Mouse (Mus musculus): ENCODE data around the gene Calr4.

The Calr4 gene

DNA sequence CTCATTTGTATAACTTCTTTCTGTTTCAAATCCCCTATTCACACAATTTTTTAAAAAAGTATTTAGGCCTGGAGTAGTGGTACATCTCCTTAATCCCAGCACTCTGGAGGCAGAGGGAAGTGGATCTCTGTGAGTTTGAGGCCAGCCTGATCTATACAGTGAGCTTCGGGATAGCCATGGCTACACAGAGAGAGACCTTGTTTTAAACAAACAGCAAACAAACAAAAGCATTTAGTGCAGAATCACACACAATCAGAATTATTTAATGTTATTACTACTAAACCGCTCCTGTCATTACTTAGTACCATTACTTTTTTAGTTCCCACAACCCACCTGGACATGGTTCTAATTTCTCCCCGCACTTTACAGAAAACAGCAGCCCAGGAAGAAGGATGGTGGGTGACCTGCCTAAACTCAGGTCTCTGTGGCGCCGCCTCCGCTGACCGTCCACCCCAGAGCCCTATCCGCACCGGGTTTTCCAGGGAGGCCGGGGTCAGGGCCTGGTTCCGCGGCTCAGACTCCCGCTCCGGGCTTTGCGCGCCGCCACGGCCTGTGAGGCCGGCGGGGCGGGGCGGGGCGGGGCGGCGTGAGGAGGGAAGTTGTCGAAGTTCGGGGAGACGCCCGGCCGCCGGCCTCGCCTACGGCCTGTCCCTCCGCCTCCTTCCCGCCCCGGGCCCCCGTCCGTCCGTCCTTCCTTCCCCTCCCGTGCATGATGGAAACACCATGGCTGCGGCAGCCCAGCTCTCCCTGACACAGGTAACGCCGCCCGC, 45.6 kb downstream of the Calr4 start, which contains the start of gene Eps15:
Gene Eps15, plus strand, starts transcription at position 580 of the 770 bp plus-strand sequence.
- peak; percentile 97 for DNase-seq

DNA sequence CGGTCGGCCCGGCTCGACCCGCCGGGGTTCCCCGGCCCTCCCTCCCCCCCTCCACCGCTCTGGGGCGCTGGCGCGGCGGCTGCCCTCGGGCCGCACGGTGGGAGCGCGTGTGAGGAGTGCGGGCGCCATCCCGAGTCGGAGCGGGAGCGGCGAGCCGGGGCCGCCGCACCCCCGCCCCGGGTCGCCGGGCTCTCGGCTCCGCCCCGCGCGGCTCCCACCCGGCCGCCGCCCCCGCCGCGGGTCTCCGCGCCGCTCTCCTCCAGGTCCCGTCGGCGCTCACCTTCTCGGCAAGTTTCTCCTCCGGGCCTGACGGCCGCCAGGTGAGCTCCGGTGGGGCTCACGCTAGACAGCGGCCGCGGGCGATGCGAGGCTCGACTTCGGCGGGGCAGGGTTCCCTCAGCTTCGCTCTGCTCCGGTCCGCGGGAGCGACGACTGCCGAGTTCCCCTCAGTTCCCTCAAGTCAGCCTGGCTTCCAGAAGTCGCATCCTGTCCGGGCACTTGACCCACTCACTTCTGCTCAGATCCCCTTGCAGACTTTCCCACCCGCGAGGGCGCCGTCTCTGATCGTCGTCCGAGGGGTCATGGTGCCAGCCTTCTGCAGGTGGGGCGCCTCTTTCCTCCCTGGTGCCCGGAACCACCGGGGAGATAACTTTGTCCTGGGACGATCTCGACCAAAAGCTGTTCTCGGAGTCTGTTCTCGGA, 46.3 kb downstream of the Calr4 start:
- peak; percentile 72 for DNase-seq

DNA sequence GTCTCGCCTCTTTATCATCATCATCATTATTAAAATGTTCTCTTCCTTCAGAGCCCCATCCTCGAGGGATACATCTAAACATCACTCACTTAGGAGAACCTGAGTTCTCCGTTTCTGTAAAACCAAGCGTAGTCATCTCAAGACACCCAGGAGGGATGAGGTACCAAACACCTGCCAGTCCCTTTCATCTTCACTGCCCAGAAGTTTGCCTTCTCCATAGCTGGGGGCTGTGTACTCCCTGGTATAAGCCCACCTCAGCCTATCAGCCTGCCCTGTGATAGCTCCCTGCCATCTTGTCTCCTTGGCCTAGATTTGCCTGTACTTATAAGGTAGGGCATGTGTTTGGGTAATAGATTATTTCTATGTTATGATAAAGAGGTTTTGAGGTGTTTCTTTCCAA, 46.9 kb downstream of the Calr4 start:
- DNase-seq = no peak

DNA sequence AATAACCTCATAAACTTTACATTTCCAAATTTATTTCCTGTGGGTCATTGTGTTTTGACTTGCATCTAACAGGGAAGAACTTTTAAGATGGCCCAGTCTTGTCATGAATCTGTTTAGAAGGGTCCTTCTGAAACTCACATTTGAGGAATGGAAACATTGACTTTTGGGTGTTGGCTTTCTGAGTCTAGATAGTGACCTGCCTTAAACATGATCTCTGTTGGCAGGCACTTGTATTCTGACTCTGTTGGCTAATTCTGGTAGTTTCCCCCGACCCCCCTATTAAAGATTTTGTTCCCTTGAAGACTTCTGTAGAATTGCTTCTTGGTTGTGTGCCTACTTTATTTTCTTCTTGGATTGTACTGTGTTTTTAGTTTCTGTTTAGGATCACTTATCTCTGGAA, 47.7 kb downstream of the Calr4 start:
- DNase-seq = no peak

DNA sequence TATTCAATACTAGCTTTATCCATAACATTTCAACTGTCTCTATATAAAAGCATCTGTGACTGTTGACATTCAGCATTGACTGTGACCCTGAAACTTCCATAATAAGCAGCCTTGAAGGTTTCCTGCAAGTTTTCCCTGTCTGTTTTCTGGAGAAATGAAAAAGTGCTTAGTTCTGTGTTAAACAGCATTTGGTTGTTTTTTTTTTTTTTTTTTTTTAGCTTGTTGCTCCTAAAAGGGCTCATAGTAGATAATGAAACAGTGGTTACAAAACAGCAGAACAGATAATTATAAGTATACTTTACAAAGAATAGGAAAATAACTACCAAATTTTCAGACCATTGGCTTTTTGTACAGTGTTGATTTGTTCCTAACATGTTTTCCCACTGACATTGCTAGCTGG, 60.3 kb downstream of the Calr4 start:
- DNase-seq = no peak

DNA sequence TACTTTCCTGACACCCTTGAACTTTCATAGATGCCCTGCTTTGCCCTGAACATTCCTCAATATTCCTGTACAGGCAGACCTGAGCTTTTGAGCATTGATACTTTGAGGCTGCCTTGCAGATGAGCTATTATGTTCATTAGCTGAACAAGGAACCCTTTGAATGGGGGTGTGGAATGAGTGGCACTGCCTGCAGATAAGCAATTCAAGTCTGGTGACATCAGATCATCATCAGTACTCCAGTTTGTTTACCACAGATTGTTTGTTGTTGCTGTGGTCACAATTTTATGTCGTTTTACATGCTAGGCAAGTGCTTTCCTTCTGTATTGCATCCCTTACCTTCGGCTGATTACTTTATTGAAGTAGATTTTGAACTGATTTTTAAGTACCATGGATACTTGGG, 62.2 kb downstream of the Calr4 start:
- DNase-seq = no peak

DNA sequence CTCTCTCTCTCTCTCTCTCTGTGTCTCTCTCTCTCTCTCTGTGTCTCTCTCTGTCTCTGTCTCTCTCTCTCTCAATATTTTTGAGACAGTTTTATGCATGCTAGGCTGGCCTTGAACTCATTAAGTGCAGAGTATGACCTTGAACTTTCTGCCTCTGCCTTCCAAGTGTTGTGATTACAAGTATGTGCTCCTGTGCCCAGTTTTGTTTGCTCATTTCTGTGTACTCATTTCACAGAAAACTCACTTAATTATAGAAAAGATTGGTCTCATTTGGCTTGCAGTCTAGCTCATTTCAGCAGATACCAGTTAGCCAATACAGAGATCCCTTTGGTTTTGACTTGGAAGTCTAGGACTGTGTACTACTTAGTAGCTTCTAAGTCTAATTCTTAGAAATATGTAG, 64.9 kb downstream of the Calr4 start:
- DNase-seq = no peak

All from thymus, postnatal 4 days (tissue).